Mouse (Mus musculus) MEL (cell line): Measurements from ENCODE around the gene Zfp652. TPM values are rescaled to one million over a fixed set of nuclear protein-coding genes. Genes with fewer than 3 reads are reported as not detected.

Source experiments
- DNase-seq: peaks from one replicate; pipeline ENCODE4 v3.0.0; 2011; ENCODE audit warnings: low read depth, low spot score
- H3K27ac ChIP-seq: 2 replicates; pipeline ENCODE4 v1.5.1; 2012; ENCODE audit warnings: low read depth, mild to moderate bottlenecking, control low read depth, low read length, moderate library complexity; ENCODE audit not compliant: control insufficient read depth
- H3K27me3 ChIP-seq, 2 experiments: fragments of 150-350 bp in 1 of 2; sonication (generic) in 1 of 2; 2 replicates each; pipeline ENCODE4 v1.6.1; 2012; ENCODE audit warnings: low read length in 2 of 2, mild to moderate bottlenecking in 2 of 2, improper control_type of control experiment in 1 of 2, moderate library complexity in 1 of 2; ENCODE audit not compliant: insufficient read depth in 2 of 2, control insufficient read depth in 1 of 2
- H3K36me3 ChIP-seq, 2 experiments: 2 replicates each; pipeline ENCODE4 v1.6.1; 2012 to 2014; ENCODE audit warnings: low read length in 2 of 2, improper control_type of control experiment in 1 of 2, inconsistent platforms in 1 of 2, mild to moderate bottlenecking in 1 of 2; ENCODE audit not compliant: insufficient read depth in 2 of 2, control insufficient read depth in 1 of 2
- H3K4me1 ChIP-seq, 2 experiments: fragments of 150-350 bp in 1 of 2; sonication (generic) in 1 of 2; 2 replicates each; pipeline ENCODE4 v1.6.1; 2012; ENCODE audit warnings: low read length in 2 of 2, improper control_type of control experiment in 1 of 2, mild to moderate bottlenecking in 1 of 2; ENCODE audit not compliant: insufficient read depth in 2 of 2, control insufficient read depth in 1 of 2
- H3K4me3 ChIP-seq, 2 experiments: fragments of 150-350 bp in 1 of 2; sonication (generic) in 1 of 2; 2 replicates each; pipeline ENCODE4 v1.5.1; 2012; ENCODE audit warnings: low read depth in 2 of 2, low read length in 2 of 2, mild to moderate bottlenecking in 2 of 2, moderate library complexity in 2 of 2, control low read depth in 1 of 2, improper control_type of control experiment in 1 of 2; ENCODE audit not compliant: control insufficient read depth in 1 of 2, insufficient read depth in 1 of 2
- H3K79me2 ChIP-seq: 2 replicates; pipeline ENCODE4 v1.6.1; 2012; ENCODE audit warnings: mild to moderate bottlenecking, low read length, moderate library complexity; ENCODE audit not compliant: control insufficient read depth, poor library complexity, insufficient read depth
- H3K9ac ChIP-seq: 2 replicates; pipeline ENCODE4 v1.6.1; 2012; ENCODE audit warnings: low read depth, mild to moderate bottlenecking, control low read depth, low read length, moderate library complexity; ENCODE audit not compliant: control insufficient read depth, poor library complexity, severe bottlenecking
- H3K9me3 ChIP-seq: fragments of 150-350 bp; sonication (generic); replicated peaks from 2 replicates; pipeline ENCODE4 v1.6.1; 2012; ENCODE audit warnings: mild to moderate bottlenecking, low read length, improper control_type of control experiment, moderate library complexity; ENCODE audit not compliant: insufficient read depth
- CHD1 ChIP-seq: IDR thresholded peaks from 2 replicates; pipeline ENCODE4 v1.6.1; 2012; ENCODE audit warnings: low read depth, mild to moderate bottlenecking, inconsistent platforms, low read length, improper control_type of control experiment
- CHD2 ChIP-seq: IDR thresholded peaks from 2 replicates; pipeline ENCODE4 v1.6.1; 2011; ENCODE audit warnings: low read length, improper control_type of control experiment
- CTCF ChIP-seq, 3 experiments: IDR thresholded peaks in 2 of 3; conservative IDR thresholded peaks in 1 of 3; 2 replicates each; pipeline ENCODE4 v1.5.1; 2011 to 2012; ENCODE audit warnings: low read length in 3 of 3, low read depth in 2 of 3, mild to moderate bottlenecking in 2 of 3, improper control_type of control experiment in 1 of 3, inconsistent platforms in 1 of 3, mixed read lengths in 1 of 3, moderate library complexity in 1 of 3; ENCODE audit not compliant: control insufficient read depth in 1 of 3, insufficient read depth in 1 of 3, poor library complexity in 1 of 3, severe bottlenecking in 1 of 3
- E2F4 ChIP-seq: IDR thresholded peaks from 2 replicates; pipeline ENCODE4 v1.6.1; 2011; ENCODE audit warnings: low read depth, low read length, improper control_type of control experiment, borderline replicate concordance
- ELF1 ChIP-seq: IDR thresholded peaks from 2 replicates; pipeline ENCODE4 v1.6.1; 2014; ENCODE audit warnings: low read depth, mild to moderate bottlenecking, inconsistent platforms, low read length, improper control_type of control experiment, moderate library complexity
- ETS1 ChIP-seq: IDR thresholded peaks from 2 replicates; pipeline ENCODE4 v1.6.1; 2012; ENCODE audit warnings: low read depth, mild to moderate bottlenecking, inconsistent platforms, low read length, improper control_type of control experiment, moderate library complexity
- GABPA ChIP-seq: IDR thresholded peaks from 2 replicates; pipeline ENCODE4 v1.6.1; 2012; ENCODE audit warnings: low read depth, mild to moderate bottlenecking, inconsistent platforms, low read length, improper control_type of control experiment, moderate library complexity
- GATA1 ChIP-seq: IDR thresholded peaks from 2 replicates; pipeline ENCODE4 v1.6.1; 2011; ENCODE audit warnings: low read depth, low read length, improper control_type of control experiment
- HCFC1 ChIP-seq: IDR thresholded peaks from 2 replicates; pipeline ENCODE4 v1.6.1; 2012; ENCODE audit warnings: low read depth, mild to moderate bottlenecking, inconsistent platforms, low read length, improper control_type of control experiment, moderate library complexity
- JUND ChIP-seq: IDR thresholded peaks from 2 replicates; pipeline ENCODE4 v1.6.1; 2011; ENCODE audit warnings: low read depth, mild to moderate bottlenecking, improper control_type of control experiment, low read length
- MAFK ChIP-seq: IDR thresholded peaks from 2 replicates; pipeline ENCODE4 v1.6.1; 2011; ENCODE audit warnings: low read depth, mild to moderate bottlenecking, low read length, improper control_type of control experiment, borderline replicate concordance
- MEF2A ChIP-seq: IDR thresholded peaks from 2 replicates; pipeline ENCODE4 v1.6.1; 2014; ENCODE audit warnings: low read depth, mild to moderate bottlenecking, inconsistent platforms, low read length, improper control_type of control experiment; ENCODE audit not compliant: poor library complexity, insufficient replicate concordance, severe bottlenecking; ENCODE audit errors: extremely low read depth
- MXI1 ChIP-seq: IDR thresholded peaks from 2 replicates; pipeline ENCODE4 v1.6.1; 2011; ENCODE audit warnings: mild to moderate bottlenecking, low read depth, low read length, improper control_type of control experiment
- MYB ChIP-seq: IDR thresholded peaks from 2 replicates; pipeline ENCODE4 v1.6.1; 2011; ENCODE audit warnings: mild to moderate bottlenecking, low read depth, low read length, improper control_type of control experiment
- NELFE ChIP-seq: IDR thresholded peaks from 2 replicates; pipeline ENCODE4 v1.6.1; 2011; ENCODE audit warnings: low read depth, low read length, improper control_type of control experiment
- NRF1 ChIP-seq: IDR thresholded peaks from 2 replicates; pipeline ENCODE4 v1.6.1; 2014; ENCODE audit warnings: low read depth, mild to moderate bottlenecking, inconsistent platforms, low read length, improper control_type of control experiment, moderate library complexity; ENCODE audit not compliant: poor library complexity, insufficient read depth, severe bottlenecking
- POLR2A ChIP-seq, 2 experiments: IDR thresholded peaks; 2 replicates each; pipeline ENCODE4 v1.6.1; 2011 to 2012; ENCODE audit warnings: low read length in 2 of 2, mild to moderate bottlenecking in 2 of 2, control low read depth in 1 of 2, improper control_type of control experiment in 1 of 2, low read depth in 1 of 2, moderate library complexity in 1 of 2; ENCODE audit not compliant: control insufficient read depth in 1 of 2, insufficient read depth in 1 of 2, poor library complexity in 1 of 2
- POLR2AphosphoS2 ChIP-seq: IDR thresholded peaks from 2 replicates; pipeline ENCODE4 v1.6.1; 2011; ENCODE audit warnings: low read length, improper control_type of control experiment
- POLR2AphosphoS5 ChIP-seq: IDR thresholded peaks from 2 replicates; pipeline ENCODE4 v1.6.1; 2012; ENCODE audit warnings: low read depth, borderline replicate concordance, mild to moderate bottlenecking, inconsistent platforms, low read length, moderate library complexity, mixed read lengths
- SIN3A ChIP-seq: IDR thresholded peaks from 2 replicates; pipeline ENCODE4 v1.6.1; 2012; ENCODE audit warnings: low read length, improper control_type of control experiment, inconsistent platforms
- SMC3 ChIP-seq: IDR thresholded peaks from 2 replicates; pipeline ENCODE4 v1.6.1; 2011; ENCODE audit warnings: low read depth, low read length, improper control_type of control experiment
- TBP ChIP-seq: IDR thresholded peaks from 2 replicates; pipeline ENCODE4 v1.8.0; 2011; ENCODE audit warnings: low read depth, low read length, improper control_type of control experiment
- TCF12 ChIP-seq: IDR thresholded peaks from 2 replicates; pipeline ENCODE4 v1.6.1; 2014; ENCODE audit warnings: low read depth, mild to moderate bottlenecking, inconsistent platforms, low read length, improper control_type of control experiment, moderate library complexity
- USF2 ChIP-seq, 2 experiments: IDR thresholded peaks; 2 replicates each; pipeline ENCODE4 v1.6.1; 2011 to 2012; ENCODE audit warnings: improper control_type of control experiment in 2 of 2, low read length in 2 of 2, borderline replicate concordance in 1 of 2, inconsistent platforms in 1 of 2, low read depth in 1 of 2, mild to moderate bottlenecking in 1 of 2; ENCODE audit not compliant: insufficient read depth in 1 of 2
- ZC3H11A ChIP-seq: IDR thresholded peaks from 2 replicates; pipeline ENCODE4 v1.6.1; 2012; ENCODE audit warnings: low read depth, mild to moderate bottlenecking, inconsistent platforms, low read length, improper control_type of control experiment
- ZMIZ1 ChIP-seq: IDR thresholded peaks from 2 replicates; pipeline ENCODE4 v1.6.1; 2012; ENCODE audit warnings: low read depth, mild to moderate bottlenecking, inconsistent platforms, low read length, improper control_type of control experiment, moderate library complexity
- polyA plus RNA-seq, 2 experiments: library from polyadenylated mRNA; stranded (reverse) in 1 of 2; unstranded in 1 of 2; fragments of >175 nt in 1 of 2; fragments of >200 nt in 1 of 2; gene quantifications; 2 replicates each; pipeline versions ENCODE4 v1.2.1 to v1.2.4; 2012; ENCODE audit warnings: low replicate concordance in 2 of 2, low read depth in 1 of 2; ENCODE audit not compliant: insufficient read length in 2 of 2, insufficient read depth in 1 of 2, missing spikeins in 1 of 2
- total RNA-seq: library from RNA; depleted of rRNA; stranded (reverse); fragments of 300-350 nt; gene quantifications from 2 replicates; pipeline ENCODE4 v1.2.3, GENCODE M21; 2012

Zfp652 gene
- total and polyA plus RNA-seq, 3 experiments = 19.3 to 38.5 (median 31.8) TPM

DNA sequence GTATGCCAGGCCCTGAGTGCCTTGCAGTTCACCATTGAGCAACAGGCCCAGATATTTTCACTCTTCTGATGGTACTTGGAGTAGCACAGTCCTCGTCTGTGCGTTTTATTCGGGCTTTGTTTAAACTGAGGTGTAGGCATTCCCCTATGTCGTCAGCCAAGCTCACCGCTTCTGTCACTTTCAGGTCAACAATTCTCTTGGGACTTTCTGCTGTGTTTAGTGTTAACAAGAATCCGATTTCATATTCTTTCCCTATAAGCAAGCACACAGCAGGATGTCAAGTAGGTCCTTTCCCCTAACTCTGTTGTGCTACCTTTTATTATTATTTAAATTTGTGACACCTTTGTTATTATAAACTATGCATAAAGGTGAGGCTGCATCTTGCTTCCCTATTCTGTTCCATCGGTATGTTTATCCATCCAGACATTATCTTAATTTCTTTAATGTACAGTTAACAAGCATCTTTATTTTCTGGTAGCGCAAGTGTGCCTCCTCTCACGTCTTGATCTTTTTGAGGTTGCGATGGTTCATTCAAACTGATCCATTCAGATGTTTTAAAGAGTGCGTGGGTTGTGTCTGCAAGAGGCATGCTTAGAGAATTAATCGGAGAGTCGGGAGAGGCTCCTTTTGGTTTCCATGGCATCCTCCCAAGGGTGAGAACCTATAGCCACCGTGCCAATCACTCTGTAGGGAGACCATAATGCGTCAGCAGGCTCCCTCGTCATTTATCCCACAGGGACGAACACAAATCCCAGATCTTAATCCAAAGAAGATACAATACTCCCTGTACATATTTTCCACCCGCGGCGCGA is 145.4 kb downstream of the Zfp652 start:
- Histone ChIP-seq H3K9ac (peak overlapping the region; percentile 71), H3K4me1 (peaks cover 8 to 22% of the 10 kb centered on the region in 2 experiments), H3K36me3 (peaks cover 2 to 30% of the 10 kb centered on the region in 2 experiments), H3K9me3 (no peaks in the 10 kb centered on the region), H3K4me3 (peak overlapping the region; percentile 55 to 69), H3K79me2 (peaks cover 8% of the 10 kb centered on the region), H3K27ac (peak overlapping the region; percentile 77), H3K27me3 (no peaks in the 10 kb centered on the region)
- TF ChIP-seq POLR2A (IDR thresholded peaks at IDR 0.05; ENCODE audit: control insufficient read depth in 1 of 2, insufficient read depth in 1 of 2, low read depth in 1 of 2, low read length in 2 of 2, poor library complexity in 1 of 2) = no peak
- TF ChIP-seq ZMIZ1 = 0 out of 2 replicates have a peak, but pooled peaks have one; percentile 10
- peak; percentile 83; the same call in 1 of the 2 replicates for TF ChIP-seq CHD1
- 0 out of 2 replicates have a peak, but pooled peaks have one; percentile 2 for TF ChIP-seq GATA1
- peak; percentile 10; the same call in 1 of the 2 replicates for TF ChIP-seq CHD2
- DNase-seq = peak; percentile 26

DNA sequence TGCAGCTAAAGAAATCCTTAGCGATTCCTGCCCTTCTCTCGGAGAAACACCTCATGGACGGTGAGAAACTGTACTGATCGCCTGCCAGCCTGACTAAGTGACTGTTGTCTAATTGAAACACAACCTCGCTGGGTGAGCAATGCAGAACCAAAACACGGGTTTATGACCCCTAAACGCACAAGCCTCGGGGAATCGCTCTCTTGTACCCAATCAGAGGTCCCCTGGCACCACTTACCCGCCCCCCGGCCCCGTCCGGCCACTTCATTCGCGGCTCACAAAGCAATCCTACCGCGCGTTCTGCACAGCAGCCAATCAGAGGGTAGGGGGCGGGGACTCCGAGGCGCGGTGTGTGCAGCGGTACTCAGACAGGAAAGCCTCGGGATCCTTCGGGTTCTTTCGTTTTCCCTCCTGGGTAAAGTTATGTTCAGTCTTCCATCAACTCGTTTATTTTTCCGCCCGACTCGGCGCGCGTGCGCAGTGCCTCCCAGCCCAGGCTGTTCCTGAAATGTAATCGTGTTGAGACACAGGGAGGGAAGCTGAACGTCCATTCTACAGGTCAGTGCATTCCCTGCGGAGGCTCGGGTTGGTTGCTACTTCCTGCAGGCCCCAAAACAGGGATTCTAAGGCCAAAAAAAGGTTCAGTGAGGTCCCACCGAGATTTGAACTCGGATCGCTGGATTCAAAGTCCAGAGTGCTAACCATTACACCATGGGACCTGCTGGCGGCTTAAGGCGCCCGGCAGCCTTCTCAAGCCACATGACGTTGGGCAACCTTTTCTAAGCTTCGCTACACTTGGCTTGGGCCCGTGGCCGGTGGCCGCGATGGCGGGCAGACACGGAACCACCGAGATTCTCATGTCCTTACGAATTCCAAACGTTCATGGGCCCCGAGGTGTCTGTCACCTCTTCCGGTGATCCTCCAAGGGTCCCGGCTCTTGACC is 146.3 kb downstream of the Zfp652 start:
- H3K36me3 ChIP-seq = peaks cover 2 to 30% of the 10 kb centered on the region in 2 experiments
- peak overlapping the region; percentile 86 for H3K27ac ChIP-seq
- no peaks in the 10 kb centered on the region for H3K27me3 ChIP-seq
- H3K4me3 ChIP-seq = peak overlapping the region; percentile 55 to 70
- peaks cover 8% of the 10 kb centered on the region for H3K79me2 ChIP-seq
- H3K4me1 ChIP-seq = peaks cover 8 to 19% of the 10 kb centered on the region in 2 experiments
- H3K9ac ChIP-seq = peak overlapping the region; percentile 79
- no peaks in the 10 kb centered on the region for H3K9me3 ChIP-seq
- peak; percentile 100 for DNase-seq
- 0 out of 2 replicates have a peak, but pooled peaks have one; percentile 4 for TF ChIP-seq ETS1
- TF ChIP-seq POLR2AphosphoS5 = no peak
- TF ChIP-seq TCF12 = no peak; the same call in none of the 2 replicates
- TF ChIP-seq MXI1 = peak; percentile 85
- TF ChIP-seq MAFK = peak; percentile 96
- peak; percentile 41; the same call in 1 of the 2 replicates for TF ChIP-seq ELF1
- TF ChIP-seq MEF2A = no peak
- peak; percentile 38; the same call in 1 of the 2 replicates for TF ChIP-seq E2F4
- TF ChIP-seq USF2 (IDR thresholded peaks at IDR 0.05; ENCODE audit: borderline replicate concordance in 1 of 2, insufficient read depth in 1 of 2, low read depth in 1 of 2, low read length in 2 of 2) = no peak
- peak; percentile 64 to 77; a peak in 3 of 4 replicates for TF ChIP-seq POLR2A (IDR thresholded peaks at IDR 0.05; ENCODE audit: control insufficient read depth in 1 of 2, insufficient read depth in 1 of 2, low read depth in 1 of 2, low read length in 2 of 2, poor library complexity in 1 of 2)
- TF ChIP-seq GABPA = no peak
- TF ChIP-seq HCFC1 = peak; percentile 44; the same call in 1 of the 2 replicates
- peak; percentile 94 for TF ChIP-seq NRF1
- no peak for TF ChIP-seq SMC3
- TF ChIP-seq SIN3A = peak; percentile 88
- TF ChIP-seq JUND = no peak
- no peak for TF ChIP-seq MYB
- peak; percentile 99 for TF ChIP-seq TBP
- TF ChIP-seq ZC3H11A = no peak
- peak; percentile 91 for TF ChIP-seq POLR2AphosphoS2
- peak; percentile 77 for TF ChIP-seq NELFE
- no peak for TF ChIP-seq CTCF (IDR thresholded peaks at IDR 0.05 in 2 of 3, conservative IDR thresholded peaks at IDR 0.05 in 1 of 3; ENCODE audit: control insufficient read depth in 1 of 3, insufficient read depth in 1 of 3, low read depth in 2 of 3, low read length in 3 of 3, poor library complexity in 1 of 3, severe bottlenecking in 1 of 3)
